Mouse (Mus musculus) brain, embryonic 14.5 days (tissue): ENCODE data around the gene BC028528.

ENCODE experiments used
- CTCF ChIP-seq: fragments of 200-500 bp; IDR thresholded peaks from 2 replicates; pipeline ENCODE4 v1.5.1; 2012; ENCODE audit warnings: inconsistent platforms, mild to moderate bottlenecking, moderate library complexity, borderline replicate concordance; ENCODE audit not compliant: insufficient read depth, insufficient read length; ENCODE audit errors: extremely low read depth
- POLR2A ChIP-seq: fragments of 200-500 bp; IDR thresholded peaks from 2 replicates; pipeline ENCODE4 v1.6.1; 2012; ENCODE audit warnings: mild to moderate bottlenecking, inconsistent platforms, borderline replicate concordance; ENCODE audit not compliant: poor library complexity, insufficient read depth, insufficient read length, severe bottlenecking; ENCODE audit errors: extremely low read depth

DNA sequence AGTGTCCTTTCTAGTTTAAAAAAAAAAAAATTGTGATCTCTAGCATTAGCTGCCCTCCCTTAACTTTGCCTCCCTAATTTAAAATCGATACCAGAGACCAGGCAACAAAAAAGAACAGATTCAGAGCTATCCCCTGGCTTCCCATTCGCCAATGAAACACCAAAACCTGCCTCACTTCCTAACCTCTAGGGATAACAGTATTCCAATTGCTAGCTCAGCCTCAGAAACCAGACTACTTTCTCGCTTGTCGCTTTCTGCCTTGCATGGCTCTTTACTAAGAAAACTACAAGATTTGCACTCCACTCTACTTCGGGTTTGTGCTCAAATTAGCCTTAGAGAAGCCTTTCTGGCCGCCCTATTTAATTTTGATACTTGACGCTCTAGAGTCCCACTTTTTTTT lies 35.7 kb downstream of the BC028528 start:
- TF ChIP-seq CTCF (no peak), POLR2A (no peak)
